Mouse (Mus musculus) small intestine, adult 2 months (tissue): Measurements from ENCODE around the gene Tom1.

ENCODE experiments used
- CTCF ChIP-seq: fragments of 200-500 bp; IDR thresholded peaks from 2 replicates; pipeline ENCODE4 v1.5.1; 2012; ENCODE audit warnings: low read depth, mild to moderate bottlenecking, control low read depth, inconsistent platforms, low read length, moderate library complexity, mixed read lengths; ENCODE audit not compliant: insufficient replicate concordance, insufficient read length; ENCODE audit errors: extremely low read depth
- POLR2A ChIP-seq: fragments of 200-500 bp; IDR thresholded peaks from 2 replicates; pipeline ENCODE4 v1.6.1; 2012; ENCODE audit warnings: low read depth, mild to moderate bottlenecking, control low read depth, inconsistent platforms, low read length, moderate library complexity

DNA sequence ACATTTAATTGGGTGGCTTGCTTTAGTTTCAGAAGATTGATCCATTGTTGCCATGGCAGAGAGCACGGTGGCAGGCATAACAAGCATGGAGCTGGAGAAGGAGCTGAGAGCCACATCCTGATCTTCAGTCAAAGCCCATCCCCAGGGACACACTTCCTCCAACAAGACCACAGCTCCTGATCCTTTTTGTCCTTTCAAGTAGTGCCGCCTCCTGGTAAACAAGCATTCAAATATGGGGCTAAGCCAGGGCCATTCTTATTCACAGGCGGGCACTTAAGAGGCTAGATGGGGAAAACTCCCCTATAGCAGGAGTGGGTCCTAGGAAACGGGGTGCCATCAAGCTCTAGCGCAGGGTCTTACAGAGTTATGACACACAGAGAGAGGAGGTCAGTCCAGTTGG is 46.1 kb upstream of the Tom1 start:
- TF ChIP-seq CTCF, result no peak
- TF ChIP-seq POLR2A, result no peak
